Mouse (Mus musculus): ENCODE measurements at regions not wholly inside any gene's neighbourhood (a gene's known extent, or its start where the extent isn't known, plus 50 kb on each side); places are given as distances from the start of the nearest gene placed in this dataset.

DNA sequence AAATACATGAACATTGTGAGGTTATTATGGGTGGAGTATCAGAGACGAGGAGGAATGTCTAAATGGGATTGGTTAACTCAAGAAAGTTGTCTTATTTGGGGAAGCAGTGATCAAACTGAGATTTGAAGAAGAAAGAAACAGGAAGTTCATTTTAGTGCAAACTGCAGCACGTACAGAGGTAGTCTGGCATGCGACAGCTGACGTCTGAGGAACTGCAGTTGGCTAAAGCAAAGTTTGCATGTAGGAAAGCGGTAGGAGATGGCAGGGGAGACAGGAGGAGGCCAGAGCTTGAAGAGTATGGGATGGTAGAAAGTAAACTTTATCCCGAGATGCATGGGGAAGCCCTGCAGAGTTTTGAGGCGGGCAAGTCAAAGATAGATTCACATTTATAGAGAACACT is 66.5 kb upstream of the Xpr1 start:
- TF ChIP-seq CTCF (IDR thresholded peaks at IDR 0.05; ENCODE audit: low read depth) (no peak), EP300 (IDR thresholded peaks at IDR 0.05; ENCODE audit: low read depth) (no peak)

Measured in liver, embryonic 14.5 days (tissue).